Mouse (Mus musculus) G1E (cell line): Measurements from ENCODE around the gene Smc3.

Experiments used
- CTCF ChIP-seq: IDR thresholded peaks from 2 replicates; pipeline ENCODE4 v1.5.1; 2012; ENCODE audit warnings: low read depth, low read length, inconsistent platforms, mixed read lengths
- GATA1 ChIP-seq: IDR thresholded peaks from 2 replicates; pipeline ENCODE4 v1.6.1; 2012; ENCODE audit warnings: borderline replicate concordance, low read length, inconsistent platforms, mixed read lengths
- GATA2 ChIP-seq: IDR thresholded peaks from 2 replicates; pipeline ENCODE4 v1.6.1; 2012; ENCODE audit warnings: low read depth, low read length, inconsistent platforms, borderline replicate concordance
- TAL1 ChIP-seq: conservative IDR thresholded peaks from 2 replicates; pipeline ENCODE4 v1.6.1; 2012; ENCODE audit warnings: low read depth, low read length, inconsistent platforms, mixed read lengths

DNA sequence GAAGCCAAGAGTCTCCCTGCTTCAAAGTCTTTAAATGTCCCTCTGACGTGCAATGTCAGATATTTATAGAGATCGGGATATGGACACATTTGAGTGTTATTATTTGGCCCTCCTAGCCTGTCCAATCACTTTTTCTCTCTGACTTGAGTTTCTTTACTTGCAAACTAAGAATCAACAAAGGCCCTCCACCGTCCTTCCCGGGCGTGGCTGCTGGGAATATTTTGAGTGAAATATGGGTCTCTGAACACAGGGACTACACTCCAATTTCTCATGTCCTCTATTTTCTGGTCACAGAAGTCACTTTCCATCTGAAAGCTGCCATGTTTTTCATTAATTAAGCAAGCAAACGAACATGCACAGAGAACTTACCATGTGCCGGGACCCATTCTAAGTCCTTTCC is 25.7 kb upstream of the Smc3 start:
- TF ChIP-seq CTCF (no peak), TAL1 (no peak), GATA1 (no peak), GATA2 (no peak)
